Mouse (Mus musculus): ENCODE measurements around the gene Mrrf. TPM values are rescaled to one million over a fixed set of nuclear protein-coding genes. Genes with fewer than 3 reads are reported as not detected.
"Not testable (repeated sequence)": the region's sequence is repeated elsewhere in the genome, so short reads cannot be mapped to it uniquely, and the experiment has no call there.

The Mrrf gene
- polyA plus RNA-seq, 1 experiment from 2014 or later: 28.2 TPM

DNA sequence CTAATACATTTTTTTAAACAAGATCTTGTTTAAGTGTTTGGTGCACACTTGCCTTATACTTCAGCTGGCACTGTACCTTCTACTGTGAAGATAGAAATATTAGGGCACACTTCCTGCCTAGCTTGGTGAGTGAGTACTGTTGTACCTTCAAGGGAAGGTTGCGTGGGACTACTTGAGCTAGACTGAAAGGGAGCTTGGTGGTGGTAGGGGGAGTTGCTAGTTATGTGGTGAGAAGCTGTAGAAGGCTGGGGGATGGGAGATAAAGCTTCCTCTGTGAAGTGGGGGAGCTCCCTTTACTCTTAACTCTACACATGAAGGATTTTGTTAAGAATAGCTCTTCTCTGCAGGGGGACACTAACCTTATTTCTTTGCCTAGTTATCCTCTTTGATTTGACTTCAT is 21.3 kb downstream of the Mrrf start:
- no peak for ATAC-seq (replicated peaks; ENCODE audit: low FRiP score)
- no peaks in the 10 kb centered on the region; the same call in 1 of the 2 replicates for H3K36me3 ChIP-seq (ENCODE audit: control insufficient read depth, insufficient read depth, low read length)

DNA sequence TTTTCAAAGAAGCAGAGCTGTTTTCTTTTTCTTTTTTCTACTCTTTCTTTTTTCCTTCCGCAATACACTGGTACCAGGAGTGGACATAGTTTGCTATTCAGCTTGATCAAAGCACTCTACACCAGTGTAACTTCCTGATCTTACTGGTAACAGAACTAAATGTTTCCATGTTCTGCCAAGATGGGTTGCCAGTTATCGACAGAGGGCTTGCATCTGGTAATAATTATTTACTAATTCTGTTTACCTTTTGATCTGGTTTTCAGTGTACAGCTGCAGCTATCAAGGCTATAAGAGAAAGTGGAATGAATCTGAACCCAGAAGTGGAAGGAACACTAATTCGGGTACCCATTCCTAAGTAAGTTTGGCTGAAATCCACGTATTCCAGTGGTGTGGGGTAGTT is 23.1 kb downstream of the Mrrf start:
- DNase-seq (ENCODE audit: low spot score): no peak

More for the DNA sequence above, 21.3 kb downstream of the Mrrf start:
- H3K9ac ChIP-seq (ENCODE audit: low read length): no peak overlapping the region
- no peak overlapping the region for H3K4me3 ChIP-seq (ENCODE audit: low read depth, low read length)
- no peaks in the 10 kb centered on the region for H3K27me3 ChIP-seq (ENCODE audit: control insufficient read depth, insufficient read depth, low read length)
- 85% methylated on average over 1 of the region's 1 CpGs for WGBS
- H3K4me1 ChIP-seq (replicated peaks; ENCODE audit: control insufficient read depth, insufficient read depth, low read length): no peaks in the 10 kb centered on the region
- H3K27ac ChIP-seq (ENCODE audit: low read depth, low read length): no peak overlapping the region
- no peaks in the 10 kb centered on the region for H3K9me3 ChIP-seq (ENCODE audit: control insufficient read depth, low read length)
- no peak for DNase-seq (ENCODE audit: low spot score)
- H3K4me2 ChIP-seq (ENCODE audit: low read depth, low read length, severe bottlenecking): no peak overlapping the region

DNA sequence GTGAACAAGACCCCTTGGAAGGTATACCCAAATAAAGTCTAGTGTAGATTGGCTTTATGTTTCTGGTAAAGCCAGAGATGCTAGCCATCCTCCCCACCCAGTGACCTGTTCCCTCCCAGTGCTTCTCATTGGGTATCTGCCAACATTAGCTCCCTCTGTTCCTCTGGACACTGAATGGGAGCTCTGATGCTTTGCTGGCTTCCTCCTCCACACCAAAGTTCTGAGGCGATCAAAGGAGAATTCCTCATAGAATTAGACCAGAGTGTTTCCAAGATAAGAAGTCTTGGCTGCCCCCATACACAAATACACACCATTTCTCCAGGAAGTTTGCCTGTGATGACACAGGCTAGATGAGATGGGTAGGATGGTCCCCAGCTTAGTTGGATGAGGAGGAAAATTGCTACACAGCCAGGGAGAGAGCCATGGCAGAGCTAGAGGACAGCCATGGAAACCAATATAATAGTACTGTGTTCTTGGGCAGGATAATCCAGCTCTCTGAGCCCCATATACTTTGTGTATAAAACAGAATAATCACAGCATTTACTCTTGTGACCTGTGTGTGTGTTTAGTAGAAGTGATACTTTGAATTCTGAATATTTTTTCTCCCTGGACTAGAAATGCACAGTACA is 31.9 kb downstream of the Mrrf start:
- DNase-seq (ENCODE audit: low spot score): no peak
- Histone ChIP-seq H3K4me1 (replicated peaks; ENCODE audit: control insufficient read depth, insufficient read depth, low read length) (no peaks in the 10 kb centered on the region), H3K36me3 (ENCODE audit: control insufficient read depth, insufficient read depth, low read length) (no peaks in the 10 kb centered on the region), H3K9me3 (ENCODE audit: control insufficient read depth, low read length) (no peaks in the 10 kb centered on the region), H3K4me2 (ENCODE audit: low read depth, low read length, severe bottlenecking) (no peak overlapping the region), H3K9ac (ENCODE audit: low read length) (no peak overlapping the region), H3K4me3 (ENCODE audit: low read depth, low read length) (no peak overlapping the region), H3K27me3 (ENCODE audit: control insufficient read depth, insufficient read depth, low read length) (no peaks in the 10 kb centered on the region), H3K27ac (ENCODE audit: low read depth, low read length) (no peak overlapping the region)
- ATAC-seq (replicated peaks; ENCODE audit: low FRiP score): no peak
- 90% methylated on average over 1 of the region's 1 CpGs for WGBS

More for the DNA sequence above, 23.1 kb downstream of the Mrrf start:
- no peak for ATAC-seq (replicated peaks; ENCODE audit: low FRiP score)
- no peaks in the 10 kb centered on the region for H3K27me3 ChIP-seq (ENCODE audit: control insufficient read depth, insufficient read depth, low read length)
- H3K9ac ChIP-seq (ENCODE audit: low read length): no peak overlapping the region
- H3K4me2 ChIP-seq (ENCODE audit: low read depth, low read length, severe bottlenecking): no peak overlapping the region
- no peaks in the 10 kb centered on the region; the same call in 1 of the 2 replicates for H3K36me3 ChIP-seq (ENCODE audit: control insufficient read depth, insufficient read depth, low read length)
- no peaks in the 10 kb centered on the region for H3K9me3 ChIP-seq (ENCODE audit: control insufficient read depth, low read length)
- no peak overlapping the region for H3K27ac ChIP-seq (ENCODE audit: low read depth, low read length)
- H3K4me3 ChIP-seq (ENCODE audit: low read depth, low read length): no peak overlapping the region
- H3K4me1 ChIP-seq (replicated peaks; ENCODE audit: control insufficient read depth, insufficient read depth, low read length): no peaks in the 10 kb centered on the region
- WGBS: 84% methylated on average over 4 of the region's 4 CpGs

DNA sequence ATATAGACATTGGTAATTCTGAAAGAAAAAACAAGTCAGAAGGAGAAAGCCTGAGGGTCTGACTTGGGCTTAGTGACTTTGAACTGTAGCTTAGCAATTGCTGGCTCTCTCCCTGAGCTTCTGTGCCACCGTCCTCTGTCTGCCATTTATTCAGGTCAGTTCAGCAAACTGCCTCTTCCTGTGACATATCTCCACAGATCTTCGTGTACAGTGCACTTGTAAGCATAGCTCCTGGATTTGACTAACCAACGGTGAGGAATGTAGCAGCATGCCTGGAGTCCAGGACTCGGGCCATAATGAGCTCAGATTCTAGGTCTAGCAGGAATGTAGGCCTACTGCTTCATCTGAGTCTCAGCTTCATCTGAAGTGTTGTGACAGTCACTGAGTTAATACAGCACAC is 33.0 kb downstream of the Mrrf start:
- H3K36me3 ChIP-seq (ENCODE audit: control insufficient read depth, insufficient read depth, low read length): no peaks in the 10 kb centered on the region
- WGBS: 88% methylated on average over 4 of the region's 4 CpGs
- H3K4me2 ChIP-seq (ENCODE audit: low read depth, low read length, severe bottlenecking): no peak overlapping the region
- no peak overlapping the region for H3K4me3 ChIP-seq (ENCODE audit: low read depth, low read length)
- no peak for DNase-seq (ENCODE audit: low spot score)
- no peaks in the 10 kb centered on the region for H3K27me3 ChIP-seq (ENCODE audit: control insufficient read depth, insufficient read depth, low read length)
- no peak overlapping the region for H3K27ac ChIP-seq (ENCODE audit: low read depth, low read length)
- no peak for ATAC-seq (replicated peaks; ENCODE audit: low FRiP score)
- no peaks in the 10 kb centered on the region for H3K4me1 ChIP-seq (replicated peaks; ENCODE audit: control insufficient read depth, insufficient read depth, low read length)
- no peaks in the 10 kb centered on the region for H3K9me3 ChIP-seq (ENCODE audit: control insufficient read depth, low read length)
- no peak overlapping the region for H3K9ac ChIP-seq (ENCODE audit: low read length)

GRCm38 (mm10) chr2:36172136-36172535 is 35.9 kb downstream of the Mrrf start:
- Histone ChIP-seq H3K4me2 (ENCODE audit: low read depth, low read length, severe bottlenecking) (no peak overlapping the region), H3K9me3 (ENCODE audit: control insufficient read depth, low read length) (no peaks in the 10 kb centered on the region), H3K36me3 (ENCODE audit: control insufficient read depth, insufficient read depth, low read length) (no peaks in the 10 kb centered on the region), H3K27ac (ENCODE audit: low read depth, low read length) (no peak overlapping the region), H3K4me1 (replicated peaks; ENCODE audit: control insufficient read depth, insufficient read depth, low read length) (no peaks in the 10 kb centered on the region), H3K9ac (ENCODE audit: low read length) (no peak overlapping the region), H3K27me3 (ENCODE audit: control insufficient read depth, insufficient read depth, low read length) (no peaks in the 10 kb centered on the region), H3K4me3 (ENCODE audit: low read depth, low read length) (no peak overlapping the region)
- DNase-seq (ENCODE audit: low spot score) (no peak), ATAC-seq (replicated peaks; ENCODE audit: low FRiP score) (0 out of 2 replicates have a peak, but pooled peaks have one; percentile 33)
- WGBS: 65% methylated on average over 4 of the region's 4 CpGs

- H3K4me3 ChIP-seq (ENCODE audit: low read depth, low read length): no peak overlapping the region
- WGBS: 81% methylated on average over 3 of the region's 3 CpGs
- no peak for DNase-seq (ENCODE audit: low spot score)
- H3K4me2 ChIP-seq (ENCODE audit: low read depth, low read length, severe bottlenecking): no peak overlapping the region
- H3K9me3 ChIP-seq (ENCODE audit: control insufficient read depth, low read length): no peaks in the 10 kb centered on the region
- H3K9ac ChIP-seq (ENCODE audit: low read length): no peak overlapping the region
- H3K27me3 ChIP-seq (ENCODE audit: control insufficient read depth, insufficient read depth, low read length): no peaks in the 10 kb centered on the region
- H3K36me3 ChIP-seq (ENCODE audit: control insufficient read depth, insufficient read depth, low read length): no peaks in the 10 kb centered on the region
- no peak for ATAC-seq (replicated peaks; ENCODE audit: low FRiP score)
- no peaks in the 10 kb centered on the region for H3K4me1 ChIP-seq (replicated peaks; ENCODE audit: control insufficient read depth, insufficient read depth, low read length)
- H3K27ac ChIP-seq (ENCODE audit: low read depth, low read length): no peak overlapping the region
These were observed 36.4 kb downstream of the Mrrf start for GRCm38 (mm10) chr2:36172574-36172973.

GRCm38 (mm10) chr2:36179487-36179886 is 43.3 kb downstream of the Mrrf start:
- no peak overlapping the region for H3K4me3 ChIP-seq (ENCODE audit: low read depth, low read length)
- no peaks in the 10 kb centered on the region for H3K4me1 ChIP-seq (replicated peaks; ENCODE audit: control insufficient read depth, insufficient read depth, low read length)
- H3K27ac ChIP-seq (ENCODE audit: low read depth, low read length): no peak overlapping the region
- DNase-seq (ENCODE audit: low spot score) (no peak), ATAC-seq (replicated peaks; ENCODE audit: low FRiP score) (no peak)
- H3K4me2 ChIP-seq (ENCODE audit: low read depth, low read length, severe bottlenecking): no peak overlapping the region
- H3K9me3 ChIP-seq (ENCODE audit: control insufficient read depth, low read length): no peaks in the 10 kb centered on the region
- no peak overlapping the region for H3K9ac ChIP-seq (ENCODE audit: low read length)
- 61% methylated on average over 3 of the region's 3 CpGs for WGBS
- H3K27me3 ChIP-seq (ENCODE audit: control insufficient read depth, insufficient read depth, low read length): no peaks in the 10 kb centered on the region
- no peaks in the 10 kb centered on the region for H3K36me3 ChIP-seq (ENCODE audit: control insufficient read depth, insufficient read depth, low read length)

DNA sequence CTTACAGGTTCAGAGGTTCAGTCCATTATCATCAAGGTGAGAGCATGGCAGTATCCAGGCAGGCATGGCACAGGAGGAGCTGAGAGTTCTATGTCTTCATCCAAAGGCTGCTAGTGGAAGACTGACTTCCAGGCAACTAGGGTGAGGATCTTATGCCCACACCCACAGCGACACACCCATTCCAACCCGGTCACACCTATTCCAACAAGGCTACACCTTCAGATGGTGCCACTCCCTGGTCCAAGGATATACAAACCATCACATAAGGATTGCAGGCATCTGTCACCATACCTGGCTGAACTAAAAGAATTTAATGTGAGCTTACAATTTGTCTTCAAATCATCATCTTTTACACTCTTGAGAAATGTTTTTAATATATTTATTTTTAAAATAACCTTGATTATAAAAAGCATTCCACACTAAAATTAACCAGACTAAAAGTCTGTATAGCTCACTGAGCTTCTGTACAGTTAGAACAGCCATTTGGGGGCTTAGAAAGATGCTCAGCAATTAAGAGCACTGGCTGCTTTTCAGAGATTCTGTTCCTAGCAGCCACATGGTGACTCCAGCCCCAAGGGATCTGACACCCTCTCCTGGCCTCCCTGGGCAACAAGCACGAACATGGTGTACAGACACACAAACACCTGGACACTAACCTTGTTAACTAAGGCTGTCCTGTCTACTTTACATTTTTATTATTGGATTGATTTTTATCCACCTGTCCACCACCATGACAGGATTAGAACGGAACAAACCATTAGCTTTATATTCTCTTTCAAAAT is 45.6 kb downstream of the Mrrf start:
- not testable (repeated sequence) for H3K36me3 ChIP-seq (ENCODE audit: control insufficient read depth, insufficient read depth, low read length); ATAC-seq (replicated peaks; ENCODE audit: low FRiP score)
- 91% methylated on average over 4 of the region's 4 CpGs for WGBS

More for the DNA sequence above, 45.6 kb downstream of the Mrrf start:
- not testable (repeated sequence) for H3K4me2 ChIP-seq (ENCODE audit: low read depth, low read length, severe bottlenecking); H3K9me3 ChIP-seq (ENCODE audit: control insufficient read depth, low read length); DNase-seq (ENCODE audit: low spot score); H3K27me3 ChIP-seq (ENCODE audit: control insufficient read depth, insufficient read depth, low read length); H3K27ac ChIP-seq (ENCODE audit: low read depth, low read length); H3K9ac ChIP-seq (ENCODE audit: low read length); H3K4me3 ChIP-seq (ENCODE audit: low read depth, low read length); H3K4me1 ChIP-seq (replicated peaks; ENCODE audit: control insufficient read depth, insufficient read depth, low read length)

Measured in forebrain, embryonic 11.5 days (tissue).